Mouse (Mus musculus): ENCODE data around the gene Nploc4. TPM values are rescaled to one million over a fixed set of nuclear protein-coding genes. Genes with fewer than 3 reads are reported as not detected.

Gene Nploc4
- total and polyA plus RNA-seq, 3 experiments: 40.6 to 115 (median 50.4) TPM

DNA sequence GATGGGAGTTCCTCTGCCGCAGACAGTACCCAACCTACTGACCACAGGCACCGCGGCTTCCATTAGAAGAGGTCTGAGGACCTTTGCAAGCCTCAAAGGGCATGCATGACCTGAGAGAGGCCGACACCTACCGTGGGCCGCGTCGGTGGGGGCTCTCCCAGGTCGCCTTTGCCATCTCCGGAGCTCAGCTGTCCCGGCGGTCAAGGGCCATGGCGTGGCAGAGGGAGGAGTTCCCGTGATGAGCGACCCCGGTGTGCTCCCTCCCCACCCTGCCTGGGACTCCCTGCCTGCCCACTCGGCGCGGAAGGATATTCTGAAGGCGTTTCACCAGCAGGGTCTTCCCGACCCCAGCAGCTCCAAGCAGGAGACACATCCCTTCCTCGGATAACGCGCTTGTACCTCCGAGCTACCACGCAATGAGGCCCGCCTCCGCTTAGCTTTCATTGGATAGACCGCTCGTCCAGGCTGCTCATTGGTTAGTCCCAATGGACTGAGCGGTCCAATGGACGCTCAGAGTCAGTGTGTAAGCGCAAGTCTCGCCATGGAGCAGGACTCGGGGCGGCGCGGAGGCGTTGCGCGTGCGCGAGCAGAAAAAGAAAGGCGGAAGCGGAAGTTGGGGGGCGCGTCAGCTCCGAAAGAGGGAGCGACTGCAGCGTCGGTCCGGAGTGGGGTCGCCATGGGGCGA, 29.7 kb upstream of the Nploc4 start, which contains the start of gene Arl16:
Gene Arl16, minus strand, starts transcription at position 557 of the 685 bp plus-strand sequence.
- peak within 1 kb of the TSS; percentile 83 for H3K9ac ChIP-seq (ENCODE audit: insufficient read depth, low read depth)
- H3K27me3 ChIP-seq (replicated peaks): no peaks in the 10 kb centered on the region
- in situ Hi-C loops (cut with MboI; ENCODE audit: low pct_ligation_motif_present, low pct_unique_long_range_greater_than_20kb, low sequenced_read_pairs) (no loop called here), dilution Hi-C loops (cut with MboI; ENCODE audit: extremely low pct_ligation_motif_present, extremely low pct_unique_long_range_greater_than_20kb, low sequenced_read_pairs) (no loop called here)
- DNase-seq (ENCODE audit: extremely low read depth): peak; percentile 100
- peak; percentile 81 for TF ChIP-seq TBP (conservative IDR thresholded peaks at IDR 0.05; ENCODE audit: low read depth, low read length)
- TF ChIP-seq NELFE (IDR thresholded peaks at IDR 0.05; ENCODE audit: low read depth, low read length): peak; percentile 98
- peak; percentile 93 for TF ChIP-seq CHD2 (IDR thresholded peaks at IDR 0.05; ENCODE audit: low read length)
- TF ChIP-seq SIN3A (IDR thresholded peaks at IDR 0.05; ENCODE audit: low read length): peak; percentile 99
- TF ChIP-seq NRF1 (IDR thresholded peaks at IDR 0.05; ENCODE audit: low read depth, low read length): peak; percentile 100
- TF ChIP-seq UBTF (IDR thresholded peaks at IDR 0.05; ENCODE audit: low read depth, low read length): peak; percentile 10; the same call in 1 of the 2 replicates
- no peak for TF ChIP-seq JUND (conservative IDR thresholded peaks at IDR 0.05; ENCODE audit: low read depth, low read length)
- TF ChIP-seq MYC (IDR thresholded peaks at IDR 0.05; ENCODE audit: low read depth, low read length): 0 out of 2 replicates have a peak, but pooled peaks have one; percentile 11
- TF ChIP-seq POLR2A (IDR thresholded peaks at IDR 0.05; ENCODE audit: low read depth, low read length): peak; percentile 95
- TF ChIP-seq IRF4 (IDR thresholded peaks at IDR 0.05; ENCODE audit: low read depth, low read length): peak; percentile 51; the same call in 1 of the 2 replicates
- TF ChIP-seq HCFC1 (IDR thresholded peaks at IDR 0.05; ENCODE audit: low read depth, low read length): peak; percentile 83
- peak; percentile 97 for TF ChIP-seq MXI1 (IDR thresholded peaks at IDR 0.05; ENCODE audit: low read depth, low read length)
- 0 out of 2 replicates have a peak, but pooled peaks have one; percentile 25 for TF ChIP-seq MEF2A (IDR thresholded peaks at IDR 0.05; ENCODE audit: borderline replicate concordance, low read depth, low read length)
- 0 out of 2 replicates have a peak, but pooled peaks have one; percentile 59 for TF ChIP-seq TCF12 (IDR thresholded peaks at IDR 0.05; ENCODE audit: low read depth, low read length)
- TF ChIP-seq EP300 (IDR thresholded peaks at IDR 0.05; ENCODE audit: low read length): no peak
- no peak; the same call in 1 of the 2 replicates for TF ChIP-seq GABPA (IDR thresholded peaks at IDR 0.05; ENCODE audit: insufficient replicate concordance, low read depth, low read length)
- no peak for TF ChIP-seq SMC3 (IDR thresholded peaks at IDR 0.05; ENCODE audit: low read depth, low read length)
- TF ChIP-seq ZC3H11A (IDR thresholded peaks at IDR 0.05; ENCODE audit: low read depth, low read length): no peak
- TF ChIP-seq USF2 (conservative IDR thresholded peaks at IDR 0.05; ENCODE audit: low read depth, low read length): no peak
- TF ChIP-seq ZMIZ1 (IDR thresholded peaks at IDR 0.05; ENCODE audit: low read depth, low read length): peak; percentile 93
- peak; percentile 15; the same call in 1 of the 2 replicates for TF ChIP-seq BHLHE40 (IDR thresholded peaks at IDR 0.05; ENCODE audit: low read depth, low read length)
- no peak for TF ChIP-seq MAFK (IDR thresholded peaks at IDR 0.05; ENCODE audit: insufficient replicate concordance, low read length)
- peak; percentile 70; the same call in 1 of the 2 replicates for TF ChIP-seq KAT2A (IDR thresholded peaks at IDR 0.05; ENCODE audit: insufficient replicate concordance, low read length)
- peak; percentile 83 for TF ChIP-seq POLR2AphosphoS2 (IDR thresholded peaks at IDR 0.05; ENCODE audit: low read depth, low read length)
- peak; percentile 45 for TF ChIP-seq MAX (IDR thresholded peaks at IDR 0.05; ENCODE audit: low read length)
- peak; percentile 83; the same call in 1 of the 2 replicates for TF ChIP-seq MAZ (IDR thresholded peaks at IDR 0.05; ENCODE audit: low read depth, low read length)
- TF ChIP-seq ELF1 (IDR thresholded peaks at IDR 0.05; ENCODE audit: low read depth, low read length): peak; percentile 100
- TF ChIP-seq E2F4 (IDR thresholded peaks at IDR 0.05; ENCODE audit: insufficient replicate concordance, low read depth, low read length): no peak
- TF ChIP-seq RAD21 (IDR thresholded peaks at IDR 0.05; ENCODE audit: low read depth, low read length): no peak
- no peak for TF ChIP-seq RCOR1 (conservative IDR thresholded peaks at IDR 0.05; ENCODE audit: low read depth, low read length)
- H3K4me2 ChIP-seq (ENCODE audit: insufficient read depth, low read depth, poor library complexity, severe bottlenecking): peak within 1 kb of the TSS; percentile 79
- no peak within 1 kb of the TSS; the same call in 1 of the 2 replicates for H3K27ac ChIP-seq (ENCODE audit: insufficient read depth, low read depth)
- no peaks in the 10 kb centered on the region for H3K9me3 ChIP-seq (replicated peaks; ENCODE audit: low read length)
- H3K36me3 ChIP-seq (replicated peaks in 1 of 2; ENCODE audit: control insufficient read depth in 1 of 2, insufficient read depth in 1 of 2, low read length in 1 of 2): peaks cover 49 to 76% of the 10 kb centered on the region in 2 experiments
- peak within 1 kb of the TSS; percentile 81 to 97 (median 91) for H3K4me3 ChIP-seq (replicated peaks in 1 of 3; ENCODE audit: low read depth in 2 of 3, low read length in 2 of 3, poor library complexity in 1 of 3)
- H3K4me1 ChIP-seq (ENCODE audit: control insufficient read depth in 1 of 2, insufficient read depth in 2 of 2): peaks cover 5 to 30% of the 10 kb centered on the region in 2 experiments; a peak in 3 of 4 replicates
- H3K79me2 ChIP-seq (replicated peaks; ENCODE audit: control insufficient read depth, extremely low read depth, insufficient read depth, poor library complexity, severe bottlenecking): peaks cover 28% of the 10 kb centered on the region

Data from CH12.LX (cell line).